28 mouse cellular contexts compared by ENCODE assay signal in genomic region chr2:59843156-59843555, GRCm38 (mm10). TPM values are rescaled to one million over a fixed set of nuclear protein-coding genes. Genes with fewer than 3 reads are reported as not detected.
A peak's percentile ranks its signal among the peaks of the same experiment; 100 is the strongest.
DNase-seq lines count a peak whose midpoint lies in the region; ATAC-seq and TF ChIP-seq lines count a peak whose summit lies in the region.
"Had no signal": no experiment of that assay in that cellular context is flagged by ENCODE, and none has a peak within 500 bp of the region (broad histone marks: within the 10 kb centered on the region; RNA-seq: fewer than 3 reads in every experiment).

No protein-coding gene starts in this region.

- DNase-seq in heart, adult 11 months = peak; percentile 89
- no peak for DNase-seq in heart, postnatal 14 days
- peak; percentile 20 to 63 for DNase-seq in kidney, postnatal 25 days
- DNase-seq in ES-E14 (ENCODE audit: low read depth, low spot score) = no peak
- DNase-seq in adrenal gland, adult 18-20 months (ENCODE audit: low spot score in 2 of 2) = no peak
- DNase-seq: adrenal gland, postnatal 14 days; cerebellum, adult 11-12 months; gastrocnemius, adult 2 months; gastrocnemius, postnatal 36 days; heart, adult 2 months; layer of hippocampus, postnatal 36 days; left cerebral cortex, postnatal 4 days; liver, embryonic 13.5 days; lung, adult 2 months; lung, postnatal 10 days; midbrain, embryonic 14.5 days; retina, postnatal 1 day; right cerebral cortex, postnatal 14 days had no signal

- 86% methylated on average over 21 of the region's 21 CpGs for WGBS in kidney, embryonic 15.5 days
- WGBS in olfactory bulb, adult 2 months = 83% methylated on average over 21 of the region's 21 CpGs

- H3K9me3 ChIP-seq in kidney, embryonic 15.5 days (replicated peaks) = no peaks in the 10 kb centered on the region
- H3K9me3 ChIP-seq in ES-E14 (ENCODE audit: control insufficient read depth, insufficient read depth, low read depth, low read length) = no peaks in the 10 kb centered on the region
- H3K9me3 ChIP-seq: embryonic facial prominence, embryonic 13.5 days; forebrain, embryonic 10.5 days; liver, embryonic 13.5 days; stomach, embryonic 15.5 days had no signal

- peaks cover 12% of the 10 kb centered on the region for H3K4me1 ChIP-seq in kidney, embryonic 15.5 days
- peaks cover 2 to 13% of the 10 kb centered on the region in 2 experiments; a peak in 2 of 4 replicates for H3K4me1 ChIP-seq in ES-E14 (ENCODE audit: control insufficient read depth in 2 of 2, insufficient read depth in 2 of 2, low read length in 2 of 2, poor library complexity in 1 of 2)
- peaks cover 15% of the 10 kb centered on the region for H3K4me1 ChIP-seq in olfactory bulb, adult 2 months (ENCODE audit: control insufficient read depth, insufficient read depth, low read length)

- ATAC-seq in kidney, embryonic 15.5 days (replicated peaks; ENCODE audit: low FRiP score) = no peak
- no peak for ATAC-seq in megakaryocyte, adult 5-6 weeks (ENCODE audit: poor library complexity, severe bottlenecking)
- ATAC-seq: forebrain, embryonic 16.5 days; hindbrain, embryonic 16.5 days had no signal

- no peak overlapping the region for H3K27ac ChIP-seq in kidney, embryonic 15.5 days
- H3K27ac ChIP-seq in ES-E14 (ENCODE audit: insufficient read depth, low read depth, low read length, poor library complexity, severe bottlenecking) = no peak overlapping the region
- H3K27ac ChIP-seq in olfactory bulb, adult 2 months (ENCODE audit: insufficient read depth, low read depth, low read length) = no peak overlapping the region
- H3K27ac ChIP-seq: macrophage had no signal

- no peak overlapping the region for H3K4me2 ChIP-seq in kidney, embryonic 15.5 days
- H3K4me2 ChIP-seq: embryonic facial prominence, embryonic 13.5 days; liver, embryonic 13.5 days; stomach, embryonic 15.5 days had no signal

- intact Hi-C loops in heart, postnatal 14 days (cut with DNase I) = no loop called here

- no peak overlapping the region for H3K9ac ChIP-seq in kidney, embryonic 15.5 days
- H3K9ac ChIP-seq in ES-E14 (ENCODE audit: insufficient read depth, low read depth, low read length, poor library complexity, severe bottlenecking) = no peak overlapping the region
- H3K9ac ChIP-seq: embryonic facial prominence, embryonic 13.5 days; liver, embryonic 13.5 days; stomach, embryonic 15.5 days had no signal

- TF ChIP-seq CTCF in olfactory bulb, adult 2 months (IDR thresholded peaks at IDR 0.05; ENCODE audit: insufficient read depth, low read depth, low read length) = no peak

- no peaks in the 10 kb centered on the region for H3K27me3 ChIP-seq in kidney, embryonic 15.5 days
- H3K27me3 ChIP-seq: CH12.LX; embryonic facial prominence, embryonic 13.5 days; liver, embryonic 13.5 days; stomach, embryonic 15.5 days had no signal

- peaks cover 82% of the 10 kb centered on the region for H3K36me3 ChIP-seq in kidney, embryonic 15.5 days
- H3K36me3 ChIP-seq in ES-E14 (ENCODE audit: control insufficient read depth, insufficient read depth, low read length, poor library complexity, severe bottlenecking) = peaks cover 39% of the 10 kb centered on the region

- no peak overlapping the region for H3K4me3 ChIP-seq in kidney, embryonic 15.5 days (replicated peaks)
- H3K4me3 ChIP-seq in ES-E14 (ENCODE audit: insufficient read depth in 1 of 2, low read depth in 1 of 2, low read length in 2 of 2, poor library complexity in 1 of 2, severe bottlenecking in 1 of 2) = peak overlapping the region; percentile 12 to 26; a peak in 3 of 4 replicates
- no peak overlapping the region for H3K4me3 ChIP-seq in olfactory bulb, adult 2 months (ENCODE audit: insufficient read depth, low read depth, low read length)
- H3K4me3 ChIP-seq: embryonic facial prominence, embryonic 13.5 days; forebrain, embryonic 10.5 days; gastrocnemius, adult 2 months; heart, adult 2 months; liver, embryonic 13.5 days; stomach, embryonic 15.5 days had no signal

- TF ChIP-seq POLR2A in olfactory bulb, adult 2 months (IDR thresholded peaks at IDR 0.05; ENCODE audit: insufficient read depth, low read depth, low read length) = 0 out of 2 replicates have a peak, but pooled peaks have one; percentile 6

- in situ Hi-C loops in ES-E14 (cut with MboI; ENCODE audit: low sequenced_read_pairs in 2 of 2, unreplicated experiment in 2 of 2) = no loop called here

TF ChIP-seq in ES-E14, 5 proteins besides CTCF, POLR2A, EP300 and RAD21:
- no peak for TF ChIP-seq MAFK (IDR thresholded peaks at IDR 0.05; ENCODE audit: insufficient read depth, low read depth, low read length)
- TF ChIP-seq ZC3H11A (IDR thresholded peaks at IDR 0.05; ENCODE audit: borderline replicate concordance, low read depth, low read length) = no peak
- TF ChIP-seq ZNF384 (IDR thresholded peaks at IDR 0.05; ENCODE audit: low read depth, low read length) = no peak
- TF ChIP-seq CHD2 (IDR thresholded peaks at IDR 0.05; ENCODE audit: low read depth, low read length) = no peak
- no peak for TF ChIP-seq HCFC1 (IDR thresholded peaks at IDR 0.05; ENCODE audit: borderline replicate concordance, insufficient read depth, low read length)
TF ChIP-seq in ES-E14: peak in this region for 0.

RNA-seq across cellular contexts. Expression of gene Wdsub1, which starts 39.2 kb away (rescaled TPM):
- 10 to 100 TPM; 23.0 to 25.3 TPM for total RNA-seq in heart, postnatal 14 days (2021)
- 38.1 and 41.2 TPM in 2 replicates for polyA plus RNA-seq in kidney, embryonic 15.5 days (2015; fragmentation: Nextera tagmentation; extraction: Ambion mirVana)
- total RNA-seq in ES-E14 (2012; rRNA removed) = 20.7 and 26.5 TPM in 2 replicates
- polyA plus RNA-seq in olfactory bulb, adult 2 months (2012; ENCODE audit: insufficient read depth, insufficient read length, low replicate concordance, missing spikeins) = not detected in 2 replicates
- total RNA-seq in megakaryocyte, adult 5-6 weeks (2015) = 11.6 and 14.3 TPM in 2 replicates
- 21.3 and 31.0 TPM in 2 replicates for total RNA-seq in megakaryocyte, adult 5-6 weeks (2017)
- total RNA-seq in adrenal gland, adult 18-20 months (2021) = 10 to 100 TPM; 12.6 to 18.2 TPM

Comparison
In these comparisons a context has a peak if more than half of its experiments do, and no peak if none do; other contexts are left out.
1. DNase-seq: peak in heart, adult 11 months (single experiment) and kidney, postnatal 25 days (2 of 2); none in heart, postnatal 14 days (0 of 2), ES-E14 (single experiment) and adrenal gland, adult 18-20 months (0 of 2).
2. H3K4me3 ChIP-seq: peak in ES-E14 (2 of 2); none in kidney, embryonic 15.5 days (single experiment) and olfactory bulb, adult 2 months (single experiment).